Mouse (Mus musculus) intestine, postnatal 0 days (tissue): ENCODE results near the gene Jchain. TPM values are rescaled to one million over a fixed set of nuclear protein-coding genes. Genes with fewer than 3 reads are reported as not detected.
"Not testable (repeated sequence)": the region's sequence is repeated elsewhere in the genome, so short reads cannot be mapped to it uniquely, and the experiment has no call there.

ENCODE experiments used
- ATAC-seq: fragments of 200-750 bp; cut with Nextera tagmentation; 2 replicates; pipeline ENCODE4 v1.8.0; 2017; ENCODE audit warnings: mild to moderate bottlenecking, moderate TSS enrichment, moderate library complexity
- H3K27ac ChIP-seq: fragments of 300-500 bp; sonication (generic); 2 replicates; pipeline ENCODE4 v1.5.1; 2014; ENCODE audit warnings: mild to moderate bottlenecking, low read depth, low read length, moderate library complexity
- H3K27me3 ChIP-seq: fragments of 300-500 bp; sonication (generic); replicated peaks from 2 replicates; pipeline ENCODE4 v1.6.1; 2014; ENCODE audit warnings: low read length, mixed read lengths; ENCODE audit not compliant: control insufficient read depth, insufficient read depth
- H3K36me3 ChIP-seq: fragments of 300-500 bp; sonication (generic); 2 replicates; pipeline ENCODE4 v1.6.1; 2014; ENCODE audit warnings: mild to moderate bottlenecking, moderate library complexity; ENCODE audit not compliant: control insufficient read depth, insufficient read depth
- H3K4me1 ChIP-seq: fragments of 300-500 bp; sonication (generic); replicated peaks from 2 replicates; pipeline ENCODE4 v1.6.1; 2014; ENCODE audit warnings: antibody characterized with exemption, low read length, mixed read lengths; ENCODE audit not compliant: control insufficient read depth, insufficient read depth
- H3K4me2 ChIP-seq: fragments of 300-500 bp; sonication (generic); replicated peaks from 2 replicates; pipeline ENCODE4 v1.6.1; 2014; ENCODE audit warnings: low read depth, mild to moderate bottlenecking, moderate library complexity
- H3K4me3 ChIP-seq: fragments of 300-500 bp; sonication (generic); 2 replicates; pipeline ENCODE4 v1.5.1; 2014; ENCODE audit warnings: low read depth, low read length
- H3K9ac ChIP-seq: fragments of 300-500 bp; sonication (generic); 2 replicates; pipeline ENCODE4 v1.6.1; 2014; ENCODE audit warnings: mild to moderate bottlenecking, low read depth, low read length
- H3K9me3 ChIP-seq: fragments of 300-500 bp; sonication (generic); 2 replicates; pipeline ENCODE4 v1.6.1; 2016; ENCODE audit warnings: mixed run types; ENCODE audit not compliant: control insufficient read depth
- CTCF ChIP-seq: sonication (generic); IDR thresholded peaks from 2 replicates; pipeline ENCODE4 v1.5.1; 2016; ENCODE audit warnings: low read depth, mild to moderate bottlenecking, control low read depth, antibody characterized with exemption, moderate library complexity
- WGBS: fragments of 180-500 bp; shearing (Covaris S2); extraction: QIAGEN DNeasy Blood & Tissue Kit; methylation state at CpG from one replicate; pipeline ENCODE4 v1.1.7; 2014; 5-methylcytosine and 5-hydroxymethylcytosine counted together
- polyA plus RNA-seq: library from polyadenylated mRNA; unstranded; fragments of >200 nt; fragmentation: Nextera tagmentation; extraction: Ambion mirVana; gene quantifications from 2 replicates; pipeline ENCODE4 v1.2.1, GENCODE M21; 2015

Jchain gene
- polyA plus RNA-seq, 1 experiment from 2014 or later: not detected

DNA sequence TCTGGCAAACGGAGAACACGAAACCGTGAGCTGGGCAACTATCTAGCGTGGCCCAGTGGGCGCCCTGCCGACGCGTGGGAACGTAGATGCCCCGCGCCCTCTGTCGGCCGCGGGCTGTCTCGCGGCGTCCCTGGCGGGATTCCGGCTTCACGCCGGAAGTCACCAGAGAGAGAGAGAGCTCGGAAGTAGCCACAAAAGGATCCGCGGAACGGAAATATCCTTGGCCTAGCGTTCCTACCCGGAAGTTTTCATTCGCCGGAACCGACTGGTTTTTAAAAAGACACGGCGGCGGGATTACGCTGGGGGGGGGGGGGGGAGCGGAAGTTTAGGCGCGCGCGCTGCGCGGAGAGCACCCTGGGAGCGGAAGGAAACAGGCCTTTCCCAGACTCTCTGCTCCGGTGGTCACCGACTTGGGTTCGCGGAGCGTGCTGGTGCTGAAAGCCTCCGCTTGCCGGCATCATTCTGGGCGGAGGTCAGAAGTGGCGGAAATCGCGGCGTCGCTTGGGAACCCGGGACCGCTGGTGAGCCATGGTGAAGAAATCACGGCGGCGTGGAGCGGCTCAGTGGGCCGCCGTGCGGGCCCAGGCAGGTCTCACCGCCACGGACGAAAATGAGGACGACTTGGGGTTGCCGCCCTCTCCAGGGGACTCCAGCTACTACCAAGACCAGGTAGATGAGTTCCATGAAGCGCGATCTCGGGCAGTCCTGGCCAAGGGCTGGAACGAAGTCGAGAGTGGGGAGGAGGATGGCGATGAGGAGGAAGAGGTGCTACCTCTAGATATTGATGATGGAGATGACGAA lies 26.6 kb upstream of the Jchain start, which contains the start of gene Utp3:
Utp3 (plus strand) TSS at position 377 of the 801 bp plus-strand sequence.
- WGBS: under 1% methylated on average over 69 of the region's 76 CpGs
- peak within 1 kb of the TSS; percentile 81 for H3K4me3 ChIP-seq
- no peaks in the 10 kb centered on the region for H3K9me3 ChIP-seq
- H3K4me2 ChIP-seq: peak within 1 kb of the TSS; percentile 80
- no peaks in the 10 kb centered on the region for H3K36me3 ChIP-seq
- no peaks in the 10 kb centered on the region for H3K27me3 ChIP-seq
- peak; percentile 97 for ATAC-seq
- H3K4me1 ChIP-seq: 0 out of 2 replicates have a peak, but pooled peaks cover 13% of the 10 kb centered on the region
- peak within 1 kb of the TSS; percentile 89 for H3K27ac ChIP-seq
- H3K9ac ChIP-seq: peak within 1 kb of the TSS; percentile 83
- peak; percentile 94 for TF ChIP-seq CTCF

DNA sequence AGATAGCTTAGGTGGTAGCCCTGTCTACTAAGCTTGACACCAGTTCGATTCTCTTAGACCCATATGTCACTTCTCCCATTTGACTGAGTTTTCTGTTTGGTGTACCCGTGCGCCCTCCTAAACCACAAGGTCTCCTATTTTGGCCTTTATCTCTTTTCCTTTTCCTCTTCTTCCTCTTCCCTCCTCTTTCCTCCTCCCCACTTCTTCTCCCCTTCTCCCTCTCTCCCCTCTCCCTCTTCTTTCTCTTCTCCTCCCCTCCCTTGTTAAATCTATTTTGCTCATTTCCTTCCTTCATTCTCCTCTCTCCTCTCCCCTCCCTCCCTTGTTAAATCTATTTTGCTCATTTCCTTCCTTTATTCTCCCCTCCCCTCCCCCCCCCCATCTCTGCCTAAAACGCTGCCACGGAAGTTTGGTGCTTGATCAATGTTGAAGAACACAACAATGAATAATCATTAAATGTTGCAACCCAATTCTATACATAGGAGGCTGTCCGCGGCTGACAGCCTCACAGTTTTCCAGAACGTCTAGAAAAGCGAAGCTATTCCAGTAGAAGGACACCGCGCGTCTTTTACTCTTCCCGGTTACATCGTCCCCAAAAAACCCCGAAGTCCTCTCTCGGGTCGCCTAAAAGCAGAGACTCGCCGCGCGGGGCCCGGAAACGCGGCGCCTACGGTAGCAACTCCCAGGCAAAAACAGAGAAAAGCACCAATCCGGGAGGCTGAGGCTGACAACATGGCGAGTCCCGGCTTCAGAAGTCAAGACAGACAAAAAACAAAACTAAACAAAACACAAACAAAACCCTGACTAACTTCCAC lies 25.8 kb upstream of the Jchain start:
- peak overlapping the region; percentile 81 for H3K4me3 ChIP-seq
- ATAC-seq: peak; percentile 61
- H3K4me1 ChIP-seq: 0 out of 2 replicates have a peak, but pooled peaks cover 13% of the 10 kb centered on the region
- 7% methylated on average over 29 of the region's 29 CpGs for WGBS
- H3K27ac ChIP-seq: peak overlapping the region; percentile 89
- no peak for TF ChIP-seq CTCF
- H3K4me2 ChIP-seq: peak overlapping the region; percentile 80
- H3K36me3 ChIP-seq: no peaks in the 10 kb centered on the region
- H3K9ac ChIP-seq: peak overlapping the region; percentile 73
- H3K27me3 ChIP-seq: no peaks in the 10 kb centered on the region
- H3K9me3 ChIP-seq: no peaks in the 10 kb centered on the region

DNA sequence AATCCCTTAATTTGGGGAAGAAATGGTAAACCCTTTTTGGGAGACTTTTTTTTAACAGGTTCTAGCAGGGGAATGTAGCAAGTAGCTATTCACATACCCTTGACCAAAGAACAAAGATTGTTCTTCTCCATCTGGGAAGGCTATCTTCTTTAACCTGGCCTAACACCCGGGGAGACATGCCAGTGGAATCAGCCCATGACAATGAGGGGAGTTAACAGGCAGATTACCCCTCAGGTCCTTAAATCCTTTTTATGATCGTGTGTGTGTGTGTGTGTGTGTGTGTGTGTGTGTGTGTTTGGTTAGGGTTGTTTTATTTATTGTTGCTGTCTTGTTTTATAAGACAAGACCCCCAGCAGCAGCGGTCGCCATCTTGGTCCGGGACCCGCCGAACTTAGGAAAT lies 17.8 kb upstream of the Jchain start:
- no peak for ATAC-seq
- WGBS: 85% methylated on average over 7 of the region's 7 CpGs

DNA sequence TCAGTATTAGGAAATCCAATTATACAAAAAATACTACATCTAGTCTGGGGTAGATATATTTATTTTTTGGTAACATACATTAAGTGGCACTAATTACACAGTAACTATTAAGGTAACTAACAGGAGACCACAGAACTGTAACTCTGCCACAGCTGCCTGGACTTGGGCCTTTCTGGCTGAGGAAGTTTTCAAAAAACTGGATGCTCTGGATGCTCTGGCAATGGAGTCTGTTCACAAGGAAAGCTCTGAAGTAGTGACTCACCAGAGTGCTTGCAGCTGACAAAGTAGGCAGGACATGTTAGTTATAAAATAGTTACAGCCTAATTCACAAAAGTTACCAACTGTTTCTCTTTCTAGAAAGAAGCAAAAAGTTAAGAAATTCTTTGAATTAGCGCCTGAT lies 16.7 kb upstream of the Jchain start:
- H3K4me1 ChIP-seq, ATAC-seq, H3K4me3 ChIP-seq, H3K9ac ChIP-seq, H3K4me2 ChIP-seq, H3K27me3 ChIP-seq, H3K27ac ChIP-seq, H3K9me3 ChIP-seq, H3K36me3 ChIP-seq: not testable (repeated sequence)
- 95% methylated on average over 1 of the region's 1 CpGs for WGBS

More for the DNA sequence above, 17.8 kb upstream of the Jchain start:
- H3K9me3 ChIP-seq: no peaks in the 10 kb centered on the region
- no peak overlapping the region for H3K4me3 ChIP-seq
- no peak overlapping the region for H3K4me2 ChIP-seq
- no peaks in the 10 kb centered on the region for H3K27me3 ChIP-seq
- TF ChIP-seq CTCF: no peak
- no peak overlapping the region for H3K27ac ChIP-seq
- no peaks in the 10 kb centered on the region for H3K36me3 ChIP-seq
- no peak overlapping the region for H3K9ac ChIP-seq
- no peaks in the 10 kb centered on the region for H3K4me1 ChIP-seq

DNA sequence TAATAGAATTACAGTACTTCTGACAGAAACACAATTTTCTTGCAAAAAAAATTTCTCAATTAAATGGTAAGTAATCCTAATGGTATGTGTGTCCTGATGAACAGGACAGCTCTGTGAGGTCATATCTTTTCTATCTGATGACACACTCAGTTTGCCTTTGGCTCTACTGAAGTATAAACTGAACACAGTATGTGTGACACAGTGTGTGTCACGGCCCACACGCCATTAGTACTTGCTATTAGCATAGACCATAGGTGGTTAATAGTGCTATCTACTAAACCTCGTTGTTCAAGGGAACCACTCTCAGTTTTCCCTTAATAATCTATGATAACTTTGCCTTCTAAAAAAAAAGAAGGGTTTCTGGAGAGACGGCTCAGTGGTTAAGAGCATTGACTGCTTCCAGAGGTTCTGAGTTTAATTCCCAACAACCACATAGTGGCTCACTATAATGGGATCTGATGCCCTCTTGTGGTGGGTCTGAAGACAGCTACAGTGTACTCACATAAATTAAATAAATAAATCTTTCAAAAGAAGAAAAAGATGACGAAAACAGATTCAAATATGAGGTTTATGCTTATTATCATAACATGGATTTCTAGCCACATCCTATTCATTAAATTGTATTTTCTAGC lies 15.1 kb upstream of the Jchain start:
- Histone ChIP-seq H3K9ac (no peak overlapping the region), H3K4me3 (no peak overlapping the region), H3K27me3 (no peaks in the 10 kb centered on the region), H3K4me1 (no peaks in the 10 kb centered on the region), H3K36me3 (no peaks in the 10 kb centered on the region), H3K4me2 (no peak overlapping the region), H3K9me3 (no peaks in the 10 kb centered on the region), H3K27ac (no peak overlapping the region)
- TF ChIP-seq CTCF: peak; percentile 75
- 61% methylated on average over 5 of the region's 5 CpGs for whole genome bisulfite sequencing
- no peak for ATAC-seq

DNA sequence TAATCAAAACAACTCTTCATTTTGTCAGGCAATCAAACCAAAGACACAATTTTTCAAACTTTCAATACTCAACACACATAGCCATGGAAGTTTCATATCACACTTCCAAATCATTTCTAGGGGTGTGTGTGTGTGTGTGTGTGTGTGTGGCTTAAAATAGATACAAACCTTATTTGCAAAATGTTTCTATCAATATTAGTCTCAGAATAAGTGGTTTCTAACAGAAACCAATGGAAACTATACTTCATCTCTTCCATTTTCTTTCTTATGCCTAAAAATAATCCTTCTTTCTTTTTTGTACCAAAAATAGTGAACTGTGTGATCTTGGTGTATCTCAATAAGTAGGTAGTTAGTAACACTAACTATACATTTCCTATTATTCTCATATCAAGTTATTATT lies 13.2 kb upstream of the Jchain start:
- Histone ChIP-seq H3K4me2 (no peak overlapping the region), H3K4me3 (no peak overlapping the region), H3K27ac (no peak overlapping the region), H3K4me1 (no peaks in the 10 kb centered on the region), H3K27me3 (no peaks in the 10 kb centered on the region), H3K9me3 (no peaks in the 10 kb centered on the region), H3K9ac (no peak overlapping the region), H3K36me3 (no peaks in the 10 kb centered on the region)
- TF ChIP-seq CTCF: no peak
- no peak for ATAC-seq
